Mouse (Mus musculus) ES-E14 (cell line): Measurements from ENCODE around the gene Tgoln1.

Experiments used
- HCFC1 ChIP-seq: IDR thresholded peaks from 2 replicates; pipeline ENCODE4 v1.6.1; 2012; ENCODE audit warnings: low read length, inconsistent platforms, borderline replicate concordance; ENCODE audit not compliant: insufficient read depth
- MAFK ChIP-seq: IDR thresholded peaks from 2 replicates; pipeline ENCODE4 v1.6.1; 2014; ENCODE audit warnings: mild to moderate bottlenecking, low read depth, low read length, inconsistent platforms; ENCODE audit not compliant: insufficient read depth
- ZC3H11A ChIP-seq: IDR thresholded peaks from 2 replicates; pipeline ENCODE4 v1.6.1; 2012; ENCODE audit warnings: low read depth, mild to moderate bottlenecking, inconsistent platforms, low read length, borderline replicate concordance
- ZNF384 ChIP-seq: IDR thresholded peaks from 2 replicates; pipeline ENCODE4 v1.6.1; 2012; ENCODE audit warnings: low read depth, low read length, inconsistent platforms

DNA sequence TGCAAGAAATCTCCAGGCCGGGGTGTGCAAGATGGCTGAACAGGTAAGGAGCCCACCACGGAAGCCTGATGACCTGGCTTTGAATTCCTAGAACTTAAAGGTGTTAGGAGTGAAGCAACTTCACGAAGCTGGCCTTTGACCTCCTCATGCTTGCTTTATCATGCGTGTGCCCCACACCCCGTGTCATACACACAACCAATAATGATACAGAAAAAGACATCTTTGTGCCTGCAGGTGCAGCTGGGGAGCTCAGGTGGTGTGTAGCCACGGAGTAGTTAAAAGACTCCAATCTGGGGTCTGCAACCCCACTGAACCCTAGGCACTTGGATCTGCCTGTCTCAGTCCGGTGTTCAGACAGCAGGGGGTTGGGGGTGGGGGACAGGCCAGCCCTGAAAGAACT, 51.3 kb downstream of the Tgoln1 start:
- no peak for TF ChIP-seq ZNF384
- no peak for TF ChIP-seq HCFC1
- TF ChIP-seq MAFK, result no peak
- no peak for TF ChIP-seq ZC3H11A
